Mouse (Mus musculus): Measurements from ENCODE around the gene Gpsm3. TPM values are rescaled to one million over a fixed set of nuclear protein-coding genes. Genes with fewer than 3 reads are reported as not detected.
A peak's percentile ranks its signal among the peaks of the same experiment; 100 is the strongest.

Gene Gpsm3
- total RNA-seq, 2 experiments from 2014 or later, result 2.6 to 2.9 TPM

DNA sequence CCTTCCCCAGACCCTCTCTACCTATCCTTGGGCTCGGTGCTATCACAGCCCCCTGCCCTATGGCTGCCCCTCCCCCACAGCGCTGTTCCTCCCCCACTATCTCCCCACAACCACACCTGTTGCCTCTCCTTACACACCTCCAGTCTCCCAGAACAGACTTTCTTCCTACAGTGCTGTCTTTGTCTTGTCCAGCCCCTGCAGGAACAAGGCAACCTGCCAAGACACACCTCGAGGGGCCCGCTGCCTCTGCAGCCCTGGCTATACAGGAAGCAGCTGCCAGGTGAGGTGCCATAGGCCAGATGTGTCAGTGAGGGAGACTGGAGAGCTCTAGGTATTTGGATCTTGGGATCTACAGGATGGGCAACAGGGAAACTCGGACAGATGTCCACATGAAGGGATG lies 13.0 kb upstream of the Gpsm3 start:
- no peak for DNase-seq (ENCODE audit: low spot score in 2 of 2)
- intact Hi-C loops (cut with DNase I), result no loop called here

DNA sequence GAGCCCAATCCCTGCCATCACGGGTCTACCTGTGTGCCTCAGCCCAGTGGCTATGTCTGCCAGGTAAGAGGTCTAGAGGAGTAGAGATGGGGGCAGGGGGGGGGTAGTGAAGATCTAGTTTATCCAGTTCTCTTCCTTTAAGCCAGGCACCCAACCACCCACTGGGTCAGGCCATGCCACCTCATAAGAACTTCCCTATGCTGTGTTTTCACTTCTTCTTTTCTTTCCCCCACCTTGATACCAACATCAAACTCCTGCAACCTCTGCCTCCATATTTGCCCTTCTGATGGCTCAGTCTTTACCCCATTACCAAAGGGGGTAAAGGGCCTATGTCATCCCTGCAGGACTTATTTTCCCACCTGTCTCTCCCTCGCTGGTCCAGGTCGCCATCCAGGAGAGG lies 11.5 kb upstream of the Gpsm3 start:
- DNase-seq (ENCODE audit: low spot score in 2 of 2), result no peak
- intact Hi-C loops (cut with DNase I), result no loop called here

DNA sequence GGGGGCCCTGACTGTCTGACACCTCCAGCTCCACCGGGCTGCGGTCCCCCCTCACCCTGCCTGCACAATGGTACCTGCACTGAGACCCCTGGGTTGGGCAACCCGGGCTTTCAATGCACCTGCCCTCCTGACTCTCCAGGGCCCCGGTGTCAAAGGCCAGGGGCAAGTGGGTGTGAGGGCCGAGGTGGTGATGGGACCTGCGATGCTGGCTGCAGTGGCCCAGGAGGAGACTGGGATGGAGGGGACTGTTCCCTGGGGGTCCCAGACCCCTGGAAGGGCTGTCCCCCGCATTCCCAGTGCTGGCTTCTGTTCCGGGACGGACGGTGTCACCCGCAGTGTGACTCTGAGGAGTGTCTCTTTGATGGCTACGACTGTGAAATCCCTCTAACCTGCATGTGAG lies 7.1 kb upstream of the Gpsm3 start:
- intact Hi-C loops (cut with DNase I), result no loop called here
- DNase-seq (ENCODE audit: low spot score in 2 of 2), result no peak

DNA sequence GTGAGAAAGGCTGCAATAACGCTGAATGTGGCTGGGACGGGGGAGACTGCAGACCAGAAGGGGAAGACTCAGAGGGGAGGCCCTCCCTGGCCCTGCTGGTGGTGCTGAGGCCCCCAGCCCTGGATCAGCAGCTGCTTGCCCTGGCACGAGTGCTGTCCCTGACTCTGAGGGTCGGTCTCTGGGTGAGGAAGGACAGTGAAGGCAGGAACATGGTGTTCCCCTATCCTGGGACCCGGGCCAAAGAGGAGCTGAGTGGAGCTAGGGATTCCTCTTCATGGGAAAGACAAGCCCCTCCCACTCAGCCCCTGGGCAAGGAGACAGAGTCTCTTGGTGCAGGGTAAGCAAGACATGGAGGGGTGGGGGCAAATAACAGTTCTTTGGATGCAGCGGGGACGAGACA lies 6.2 kb upstream of the Gpsm3 start:
- DNase-seq (ENCODE audit: low spot score in 2 of 2), result no peak
- intact Hi-C loops (cut with DNase I), result no loop called here

DNA sequence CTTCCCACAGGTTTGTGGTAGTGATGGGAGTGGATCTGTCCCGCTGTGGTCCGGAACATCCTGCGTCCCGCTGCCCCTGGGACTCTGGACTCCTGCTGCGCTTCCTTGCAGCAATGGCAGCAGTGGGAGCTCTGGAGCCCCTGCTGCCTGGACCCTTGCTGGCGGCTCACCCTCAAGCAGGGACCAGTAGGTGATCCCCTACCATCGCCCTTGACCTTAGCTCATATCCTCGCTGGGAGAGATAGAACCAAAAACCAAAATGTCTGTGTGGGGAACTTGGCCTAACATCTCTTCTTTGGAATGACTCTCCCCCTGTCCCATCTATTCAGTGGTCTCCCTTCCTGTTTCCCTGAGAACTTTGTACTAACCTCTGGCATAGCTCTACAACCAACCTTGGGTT lies 5.8 kb upstream of the Gpsm3 start:
- intact Hi-C loops (cut with DNase I), result no loop called here
- DNase-seq (ENCODE audit: low spot score in 2 of 2), result no peak

DNA sequence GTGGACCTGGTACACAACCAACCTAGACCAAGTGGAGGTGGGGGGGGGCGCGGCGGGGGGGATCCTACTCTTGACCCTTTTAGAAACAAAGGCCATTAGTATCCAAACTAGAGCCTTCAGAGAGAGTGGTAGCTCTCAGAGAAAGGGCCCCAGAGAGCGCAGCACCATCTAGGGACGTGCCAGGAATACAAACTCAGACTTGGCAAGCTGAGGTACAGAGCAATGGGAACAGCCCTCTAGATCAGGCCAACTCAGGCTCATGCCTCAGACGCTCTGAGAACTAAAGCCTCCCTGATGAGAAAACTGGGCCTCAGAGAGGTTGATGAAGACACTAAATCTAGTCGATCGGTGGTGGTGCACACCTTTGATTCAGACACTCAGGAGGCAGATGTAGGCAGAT lies 4.5 kb upstream of the Gpsm3 start:
- no peak for DNase-seq (ENCODE audit: low spot score in 2 of 2)

DNA sequence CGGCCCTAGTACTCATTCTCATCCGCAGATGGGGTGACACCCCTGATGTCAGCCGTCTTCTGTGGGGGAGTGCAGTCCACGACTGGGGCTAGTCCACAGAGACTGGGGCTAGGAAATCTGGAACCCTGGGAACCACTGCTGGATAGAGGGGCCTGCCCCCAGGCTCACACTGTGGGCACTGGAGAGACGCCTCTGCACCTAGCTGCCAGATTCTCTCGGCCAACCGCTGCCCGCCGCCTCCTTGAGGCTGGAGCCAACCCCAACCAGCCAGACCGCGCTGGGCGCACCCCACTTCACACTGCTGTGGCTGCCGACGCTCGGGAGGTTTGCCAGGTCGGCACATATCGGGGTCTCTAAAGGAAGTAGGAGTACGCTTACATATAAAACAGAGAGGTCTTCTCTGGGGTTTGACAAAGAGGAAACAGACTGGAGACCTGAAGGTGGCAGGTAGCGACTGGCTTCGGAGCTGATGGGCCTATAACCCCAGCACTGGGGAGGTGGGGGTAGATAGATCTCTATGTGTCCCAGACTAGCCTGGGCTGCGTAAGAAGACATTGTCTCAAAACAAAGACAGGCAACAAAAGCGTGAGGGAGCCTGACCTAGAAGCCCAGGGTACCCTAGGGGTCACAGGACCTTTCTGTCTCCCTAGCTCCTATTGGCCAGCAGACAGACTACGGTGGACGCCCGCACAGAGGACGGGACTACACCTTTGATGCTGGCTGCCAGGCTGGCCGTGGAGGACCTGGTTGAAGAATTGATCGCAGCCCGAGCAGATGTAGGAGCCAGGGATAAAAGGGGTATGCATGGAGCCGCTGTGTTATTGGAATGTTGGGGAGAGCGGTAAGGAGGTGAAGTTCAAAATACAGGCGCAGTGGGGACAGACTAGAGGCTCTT lies 3.5 kb upstream of the Gpsm3 start:
- intact Hi-C loops (cut with DNase I), result loop anchor here (2.0 kb wide), 1 partner anchor 19 kb away; the partner anchor contains the start of gene Agpat1
- DNase-seq (ENCODE audit: low spot score in 2 of 2), result no peak

More for the DNA sequence above, 4.5 kb upstream of the Gpsm3 start:
- intact Hi-C loops (cut with DNase I), result no loop called here

DNA sequence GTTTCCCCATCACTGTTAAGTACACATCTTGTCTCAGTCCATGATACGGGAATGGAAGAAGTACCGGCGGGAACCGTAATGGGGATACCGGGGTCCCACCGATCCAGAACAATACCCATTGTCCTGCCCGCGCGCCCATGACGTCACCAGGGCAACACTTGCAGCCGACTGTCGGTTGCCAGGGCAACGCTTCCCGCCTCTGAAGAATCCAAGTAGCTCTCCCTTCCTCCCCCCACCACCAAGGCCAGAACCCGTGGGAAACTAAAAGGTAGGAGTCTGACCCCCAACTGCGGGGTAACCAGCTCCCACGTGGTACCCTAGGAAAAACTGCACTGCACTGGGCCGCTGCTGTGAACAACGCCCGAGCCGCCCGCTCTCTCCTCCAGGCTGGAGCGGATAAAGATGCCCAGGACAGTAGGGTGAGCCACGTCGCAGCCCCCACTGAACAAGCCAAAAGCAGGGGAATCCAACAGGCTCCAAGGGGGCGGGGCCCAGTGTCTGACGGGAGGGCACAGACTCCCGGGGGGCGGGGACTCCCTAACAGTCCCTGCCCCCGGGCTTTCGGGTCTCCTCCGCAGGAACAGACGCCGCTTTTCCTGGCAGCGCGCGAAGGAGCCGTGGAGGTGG lies 2.7 kb upstream of the Gpsm3 start:
- intact Hi-C loops (cut with DNase I), result loop anchor here (2.0 kb wide), 1 partner anchor 18 kb away; the partner anchor contains the start of gene Agpat1
- DNase-seq (ENCODE audit: low spot score in 2 of 2), result peak; percentile 85 to 86

DNA sequence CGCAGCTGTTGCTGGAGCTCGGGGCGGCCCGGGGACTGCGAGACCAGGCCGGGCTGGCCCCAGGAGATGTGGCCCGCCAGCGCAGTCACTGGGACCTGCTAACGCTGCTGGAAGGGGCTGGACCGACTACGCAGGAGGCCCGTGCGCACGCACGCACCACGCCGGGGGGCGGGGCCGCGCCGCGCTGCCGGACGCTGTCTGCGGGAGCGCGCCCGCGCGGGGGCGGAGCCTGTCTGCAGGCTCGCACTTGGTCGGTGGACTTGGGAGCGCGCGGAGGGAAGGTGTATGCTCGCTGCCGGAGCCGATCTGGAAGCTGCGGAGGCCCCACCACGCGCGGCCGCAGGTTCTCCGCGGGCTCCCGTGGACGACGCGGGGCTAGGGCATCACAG lies 2.2 kb upstream of the Gpsm3 start:
- intact Hi-C loops (cut with DNase I), result loop anchor here (2.0 kb wide), 1 partner anchor 17 kb away; the partner anchor contains the start of gene Agpat1
- DNase-seq (ENCODE audit: low spot score in 2 of 2), result peak; percentile 98 to 100

DNA sequence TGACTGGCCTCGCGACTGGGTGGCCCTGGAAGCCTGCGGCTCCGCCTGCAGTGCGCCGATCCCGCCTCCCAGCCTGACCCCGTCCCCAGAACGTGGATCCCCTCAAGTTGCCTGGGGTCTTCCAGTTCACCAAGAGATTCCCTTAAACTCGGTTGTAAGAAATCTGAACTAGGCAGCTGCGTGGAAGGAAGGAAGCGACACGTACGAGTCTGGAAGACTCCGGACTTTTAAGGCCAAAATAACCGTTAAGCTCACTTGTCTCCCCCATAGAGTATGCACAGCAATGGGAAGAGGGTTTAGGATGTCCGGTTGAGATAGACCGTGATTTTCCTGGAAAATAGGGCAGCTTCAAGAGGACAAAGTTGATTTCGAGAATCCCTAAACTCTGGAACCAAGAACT lies 1.8 kb upstream of the Gpsm3 start:
- intact Hi-C loops (cut with DNase I), result loop anchor here (2.0 kb wide), 1 partner anchor 17 kb away; the partner anchor contains the start of gene Agpat1
- no peak for DNase-seq (ENCODE audit: low spot score in 2 of 2)

DNA sequence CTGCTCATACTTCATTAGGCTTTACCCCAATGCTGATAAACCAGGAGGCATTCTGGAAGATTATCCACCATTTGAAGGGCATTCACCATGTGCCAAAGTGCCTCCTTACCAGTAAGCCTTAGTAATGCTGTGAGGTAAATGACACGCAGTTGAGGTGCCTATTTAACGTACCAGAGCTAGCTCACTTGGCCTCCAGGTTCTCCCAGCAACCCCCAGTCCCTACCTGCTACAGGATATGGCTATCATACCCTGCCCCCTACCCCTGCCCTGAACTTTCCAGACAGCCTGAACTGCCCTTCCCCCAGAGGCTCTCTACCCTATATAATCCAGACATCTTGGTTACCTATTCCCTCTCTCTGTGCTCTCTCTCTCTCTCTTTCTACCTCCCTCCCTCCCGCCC lies 839 bp upstream of the Gpsm3 start:
- intact Hi-C loops (cut with DNase I), result no loop called here
- no peak for DNase-seq (ENCODE audit: low spot score in 2 of 2)

DNA sequence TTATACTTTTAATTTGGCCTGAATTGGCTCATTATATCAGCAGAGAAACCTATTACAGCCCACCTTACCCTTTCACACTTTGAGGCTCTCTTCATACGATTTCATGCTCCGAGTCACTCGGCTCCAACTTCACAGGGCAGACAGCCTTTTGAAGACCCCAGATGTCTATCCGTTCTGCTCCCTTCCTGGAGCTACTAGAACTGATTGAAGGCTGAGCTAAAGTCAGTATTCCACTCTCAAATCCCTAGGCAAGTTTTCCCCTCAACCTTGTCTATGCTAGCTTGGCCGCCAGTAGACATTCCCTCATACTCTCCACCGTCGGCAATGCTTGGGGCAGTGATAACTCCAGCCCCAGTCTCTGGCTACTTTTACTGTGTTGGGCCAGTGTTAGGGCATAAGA lies 400 bp upstream of the Gpsm3 start:
- DNase-seq (ENCODE audit: low spot score in 2 of 2), result no peak
- intact Hi-C loops (cut with DNase I), result no loop called here

DNA sequence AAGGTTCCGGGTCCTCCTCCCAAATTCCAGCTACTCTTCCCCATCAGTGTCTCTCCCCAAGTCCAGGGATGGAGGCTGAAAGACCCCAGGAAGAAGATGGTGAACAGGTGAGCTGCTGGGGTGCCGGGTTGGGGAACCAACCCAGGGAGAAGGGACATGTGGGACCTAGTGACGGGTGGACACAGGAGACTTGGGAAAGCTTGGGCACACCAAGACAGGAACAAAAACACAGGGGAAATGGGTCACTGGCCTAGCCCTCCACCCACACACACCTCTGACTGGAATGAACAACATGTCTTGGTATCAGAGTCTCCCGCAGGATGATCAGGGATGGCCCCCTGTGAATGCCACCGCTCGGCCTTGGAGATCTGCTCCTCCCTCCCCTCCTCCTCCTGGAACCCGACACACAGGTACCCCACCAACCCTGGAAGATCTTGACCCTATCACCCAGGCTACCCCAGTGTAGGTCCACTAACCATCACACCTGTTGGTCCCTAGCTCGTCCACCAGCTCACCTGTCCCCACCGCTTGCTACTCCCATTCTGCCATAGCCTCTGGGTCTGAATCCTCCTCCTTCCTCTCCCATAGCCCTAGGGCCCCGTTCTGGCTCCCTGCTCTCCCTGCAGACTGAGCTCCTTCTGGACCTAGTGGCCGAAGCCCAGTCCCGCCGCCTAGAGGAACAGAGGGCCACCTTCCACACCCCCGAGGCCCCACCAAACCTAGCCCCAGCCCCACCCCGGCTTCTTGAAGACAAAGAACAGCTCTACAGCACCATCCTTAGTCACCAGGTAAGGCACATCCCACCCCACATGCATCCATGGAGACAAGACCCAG lies 765 bp downstream of the Gpsm3 start:
- intact Hi-C loops (cut with DNase I), result loop anchor here (5.0 to 10.0 kb wide), 2 partner anchors 556 to 647 kb away; partner anchors contain the start of genes Col11a2, Nfkbil1, Rxrb and Slc39a7
- no peak for DNase-seq (ENCODE audit: low spot score in 2 of 2)

DNA sequence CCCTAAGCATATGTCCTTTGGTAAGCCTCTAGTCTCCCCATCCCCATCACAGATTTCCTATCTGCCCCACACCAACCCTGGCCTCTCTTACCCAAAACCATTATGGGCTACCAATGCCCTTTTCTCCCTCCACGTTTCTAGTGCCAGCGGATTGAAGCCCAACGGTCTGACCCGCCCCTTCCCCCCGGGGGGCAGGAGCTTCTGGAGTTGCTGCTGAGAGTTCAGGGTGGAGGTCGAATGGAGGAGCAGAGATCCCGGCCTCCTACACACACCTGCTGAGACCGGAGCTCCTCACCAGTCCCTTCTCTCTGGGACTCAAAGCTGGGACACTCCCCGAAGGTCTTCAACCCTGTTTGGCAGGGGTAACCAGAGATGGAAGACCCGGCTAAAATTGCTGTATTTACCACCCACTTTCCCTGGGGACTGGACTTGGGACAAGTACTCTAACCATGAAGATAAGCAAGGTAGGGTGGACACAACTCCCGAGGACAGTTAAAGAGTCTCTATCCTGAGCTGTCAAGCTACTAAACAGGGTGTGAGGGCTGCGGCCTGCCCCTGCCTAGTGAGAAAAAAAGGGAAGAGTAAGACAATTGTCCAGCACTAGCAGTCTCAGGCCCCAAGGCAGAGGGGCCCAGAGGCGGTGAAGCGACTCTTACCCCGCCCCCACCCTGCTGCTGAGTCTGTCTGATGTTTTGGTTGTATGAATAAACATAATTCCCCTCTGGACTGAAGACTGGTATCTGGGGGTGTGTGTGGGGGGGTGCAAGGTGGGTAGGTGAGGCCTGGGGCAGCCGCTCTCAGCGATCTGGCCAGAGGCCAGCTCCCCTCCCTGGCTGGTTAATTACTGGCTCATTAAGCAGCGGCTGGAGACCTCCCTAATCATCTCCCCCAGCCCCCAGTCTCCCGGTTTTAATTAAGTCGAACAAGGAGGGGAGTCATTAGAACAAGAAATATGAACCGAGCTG lies 1.7 kb downstream of the Gpsm3 start, which contains the start of gene Pbx2:
Pbx2 (plus strand) TSS at position 238 of the 965 bp plus-strand sequence.
- intact Hi-C loops (cut with DNase I), result loop anchor here (5.0 to 10.0 kb wide), 2 partner anchors 557 to 646 kb away; partner anchors contain the start of genes Col11a2, Nfkbil1, Rxrb and Slc39a7
- DNase-seq (ENCODE audit: low spot score in 2 of 2), result no peak

DNA sequence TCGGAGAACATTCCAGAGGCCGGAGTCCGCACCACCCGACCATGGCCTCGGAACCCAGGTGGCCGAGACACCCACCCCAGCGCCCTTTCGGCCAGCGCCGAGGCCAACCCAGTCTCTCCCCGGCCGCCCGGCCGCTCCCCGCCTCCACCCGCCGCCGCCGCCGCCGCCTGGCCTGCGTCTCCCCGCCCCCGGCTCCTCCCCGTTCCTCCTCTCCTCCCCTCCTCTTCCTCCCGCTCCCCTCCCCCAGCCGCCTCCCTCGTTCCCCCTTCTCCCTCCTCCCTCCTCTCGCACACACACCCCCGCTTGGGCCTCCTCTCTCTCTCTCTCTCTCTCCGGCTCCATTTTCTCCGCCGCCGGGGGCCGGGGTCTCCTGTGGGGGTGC lies 2.4 kb downstream of the Gpsm3 start:
- DNase-seq (ENCODE audit: low spot score in 2 of 2), result peak; percentile 63 to 74
- intact Hi-C loops (cut with DNase I), result loop anchor here (2.0 to 10.0 kb wide), 3 partner anchors 471 to 645 kb away; partner anchors contain the start of genes Col11a2, Nfkbil1, Rxrb and Slc39a7

DNA sequence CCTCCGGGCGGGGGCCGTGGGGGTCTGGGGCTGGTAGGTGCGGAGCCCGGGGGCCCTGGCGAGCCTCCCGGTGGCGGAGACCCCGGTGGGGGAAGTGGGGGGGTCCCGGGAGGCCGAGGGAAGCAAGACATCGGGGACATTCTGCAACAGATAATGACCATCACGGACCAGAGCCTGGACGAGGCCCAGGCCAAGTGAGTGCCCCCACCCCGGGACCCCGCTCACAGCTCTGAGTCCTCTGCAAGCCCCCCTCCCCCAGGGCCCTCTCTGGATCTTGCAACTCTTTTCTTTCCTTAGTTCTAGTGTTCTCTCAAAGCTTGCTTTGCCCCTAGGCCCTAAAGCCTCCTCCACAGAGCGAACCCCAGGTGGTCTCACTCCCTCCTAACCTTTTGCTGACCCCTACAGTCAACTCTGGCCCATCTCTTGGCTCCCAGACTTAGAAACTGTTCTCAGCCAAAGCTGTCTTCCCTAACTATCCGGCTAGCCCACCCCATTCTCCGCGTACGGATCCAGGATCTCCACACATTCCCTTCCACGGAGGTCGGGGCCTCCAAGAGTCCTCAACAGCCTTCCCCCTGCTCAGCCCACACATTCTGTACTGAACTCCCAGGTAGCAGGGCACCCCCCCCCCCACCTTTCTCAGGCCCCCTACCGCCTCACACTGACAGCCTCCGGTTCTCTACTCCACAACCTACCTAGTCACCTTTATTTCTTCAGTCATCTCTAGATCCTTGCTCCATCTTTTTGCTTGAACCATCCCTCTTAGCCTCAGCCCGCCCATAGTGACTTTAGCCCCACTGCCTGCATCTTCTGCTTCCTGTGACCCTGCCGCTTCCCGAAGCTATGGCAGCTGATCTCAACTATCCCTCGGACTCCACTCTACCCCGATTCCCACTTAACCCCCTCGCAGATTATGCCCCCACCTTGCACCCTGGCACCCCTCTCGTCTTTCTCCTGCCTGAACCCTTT lies 3.3 kb downstream of the Gpsm3 start:
- intact Hi-C loops (cut with DNase I), result loop anchor here (1.0 to 10.0 kb wide), 4 partner anchors 10 to 644 kb away; partner anchors contain the start of genes Col11a2, Nfkbil1, Rnf5 and Rxrb
- DNase-seq (ENCODE audit: low spot score in 2 of 2), result no peak

All from left cerebral cortex, postnatal 36 days (tissue).